In the genomic region with DNA sequence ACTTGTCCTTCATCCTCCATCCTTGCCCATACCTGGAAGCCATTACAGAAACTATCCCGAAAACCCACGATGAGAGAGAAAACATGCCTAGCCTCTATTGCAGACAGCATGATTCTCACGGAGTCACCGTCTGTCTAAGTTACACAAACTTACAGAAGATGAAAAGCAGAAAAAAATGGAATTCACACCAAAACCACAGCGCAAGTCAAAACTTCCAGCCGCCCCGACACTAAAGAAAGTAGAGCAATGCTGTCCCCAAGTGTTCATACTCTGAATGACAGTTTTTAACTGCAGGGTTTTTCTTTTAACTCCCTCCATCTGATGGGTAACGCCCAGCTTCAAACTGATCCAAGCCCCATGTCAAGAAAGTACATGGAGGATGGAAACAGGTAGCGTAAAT, we compare ENCODE assay signal across 8 mouse cellular contexts. TPM values are rescaled to one million over a fixed set of nuclear protein-coding genes. Genes with fewer than 3 reads are reported as not detected.
A peak's percentile ranks its signal among the peaks of the same experiment; 100 is the strongest.
DNase-seq lines count a peak whose midpoint lies in the region; ATAC-seq and TF ChIP-seq lines count a peak whose summit lies in the region.

No protein-coding gene starts in this region.

- H3K27ac ChIP-seq in intestine, embryonic 14.5 days (ENCODE audit: low read depth): no peak overlapping the region
- H3K27ac ChIP-seq in intestine, embryonic 15.5 days: no peak overlapping the region
- H3K27ac ChIP-seq in layer of hippocampus, adult 2 months: no peak overlapping the region

- DNase-seq in intestine, embryonic 14.5 days (ENCODE audit: low spot score): peak; percentile 55
- peak; percentile 62 for DNase-seq in c-Kit-positive CD71-negative TER-119-negative erythroid progenitor cells, embryonic 14.5 days (ENCODE audit: low read depth)
- peak; percentile 50 to 84 for DNase-seq in frontal cortex, postnatal 36 days (ENCODE audit: low spot score in 2 of 2)
- DNase-seq in layer of hippocampus, adult 2 months (ENCODE audit: low spot score in 2 of 2): peak; percentile 68 to 82
- peak; percentile 39 to 69 for DNase-seq in thymus, postnatal 10 days (ENCODE audit: low spot score in 2 of 2)

- no peak overlapping the region for H3K9ac ChIP-seq in intestine, embryonic 14.5 days (ENCODE audit: low read length)
- H3K9ac ChIP-seq in intestine, embryonic 15.5 days: no peak overlapping the region

- ATAC-seq in intestine, embryonic 14.5 days (replicated peaks; ENCODE audit: low FRiP score, low TSS enrichment, low read depth): no peak
- no peak for ATAC-seq in intestine, embryonic 15.5 days

- no peaks in the 10 kb centered on the region for H3K36me3 ChIP-seq in intestine, embryonic 14.5 days (ENCODE audit: control insufficient read depth, insufficient read depth, low read length)
- no peaks in the 10 kb centered on the region for H3K36me3 ChIP-seq in intestine, embryonic 15.5 days
- no peaks in the 10 kb centered on the region for H3K36me3 ChIP-seq in E14TG2a.4 (ENCODE audit: insufficient read depth, low read length)
- no peaks in the 10 kb centered on the region for H3K36me3 ChIP-seq in megakaryocyte, embryonic 14.5 days (replicated peaks; ENCODE audit: low read length)

- TF ChIP-seq CTCF in E14TG2a.4 (conservative IDR thresholded peaks at IDR 0.05; ENCODE audit: low read length): peak; percentile 97
- peak; percentile 95 for TF ChIP-seq CTCF in layer of hippocampus, adult 2 months (conservative IDR thresholded peaks at IDR 0.05)

- no peaks in the 10 kb centered on the region for H3K9me3 ChIP-seq in intestine, embryonic 14.5 days (ENCODE audit: control insufficient read depth, low read length)
- H3K9me3 ChIP-seq in intestine, embryonic 15.5 days: no peaks in the 10 kb centered on the region
- no peaks in the 10 kb centered on the region for H3K9me3 ChIP-seq in E14TG2a.4 (ENCODE audit: low read length)
- H3K9me3 ChIP-seq in megakaryocyte, embryonic 14.5 days: no peaks in the 10 kb centered on the region

- no peak overlapping the region for H3K4me2 ChIP-seq in intestine, embryonic 14.5 days (ENCODE audit: low read length)
- H3K4me2 ChIP-seq in intestine, embryonic 15.5 days (replicated peaks): no peak overlapping the region

- WGBS in intestine, embryonic 14.5 days: 22% methylated on average over 9 of the region's 9 CpGs
- WGBS in intestine, embryonic 15.5 days: 23% methylated on average over 9 of the region's 9 CpGs

- H3K4me1 ChIP-seq in intestine, embryonic 14.5 days (replicated peaks; ENCODE audit: control insufficient read depth, insufficient read depth, low read length): no peaks in the 10 kb centered on the region
- no peaks in the 10 kb centered on the region for H3K4me1 ChIP-seq in intestine, embryonic 15.5 days (replicated peaks)
- H3K4me1 ChIP-seq in E14TG2a.4 (replicated peaks; ENCODE audit: low read depth, low read length): no peaks in the 10 kb centered on the region
- peaks cover 6% of the 10 kb centered on the region; the same call in 1 of the 2 replicates for H3K4me1 ChIP-seq in megakaryocyte, embryonic 14.5 days

- no peaks in the 10 kb centered on the region for H3K27me3 ChIP-seq in intestine, embryonic 14.5 days (replicated peaks; ENCODE audit: control insufficient read depth, insufficient read depth, low read length)
- no peaks in the 10 kb centered on the region for H3K27me3 ChIP-seq in intestine, embryonic 15.5 days (replicated peaks)
- H3K27me3 ChIP-seq in E14TG2a.4 (ENCODE audit: insufficient read depth, low read length): peaks cover 31% of the 10 kb centered on the region
- H3K27me3 ChIP-seq in megakaryocyte, embryonic 14.5 days (replicated peaks): peaks cover 39% of the 10 kb centered on the region

- no peak overlapping the region for H3K4me3 ChIP-seq in intestine, embryonic 14.5 days (ENCODE audit: low read depth, low read length)
- H3K4me3 ChIP-seq in intestine, embryonic 15.5 days (replicated peaks): no peak overlapping the region
- H3K4me3 ChIP-seq in E14TG2a.4 (replicated peaks; ENCODE audit: low read length): no peak overlapping the region
- no peak overlapping the region; the same call in 1 of the 2 replicates for H3K4me3 ChIP-seq in layer of hippocampus, adult 2 months
- H3K4me3 ChIP-seq in megakaryocyte, embryonic 14.5 days (replicated peaks): peak overlapping the region; percentile 62

RNA-seq across cellular contexts. Expression of gene Akr1b3, which starts 39.6 kb away (rescaled TPM):
- 160 and 170 TPM in 2 replicates for polyA plus RNA-seq in intestine, embryonic 14.5 days (2014; fragmentation: Nextera tagmentation; extraction: Ambion mirVana)
- polyA plus RNA-seq in intestine, embryonic 15.5 days (2015; fragmentation: Nextera tagmentation; extraction: Ambion mirVana): 130 and 136 TPM in 2 replicates
- 10 to 100 TPM; 42.1 to 46.3 TPM for total RNA-seq in layer of hippocampus, adult 2 months (2021)
- polyA plus RNA-seq in megakaryocyte, embryonic 14.5 days (2012; ENCODE audit: insufficient read depth, low replicate concordance): 12.9 and 58.4 TPM in 2 replicates
